Mouse (Mus musculus) CH12.LX (cell line): ENCODE results near the gene Rras2. TPM values are rescaled to one million over a fixed set of nuclear protein-coding genes. Genes with fewer than 3 reads are reported as not detected.

Source experiments
- DNase-seq: peaks from one replicate; pipeline ENCODE4 v3.0.0-alpha.2; 2013; ENCODE audit errors: extremely low read depth
- H3K27ac ChIP-seq: 2 replicates; pipeline ENCODE4 v1.5.1; 2012; ENCODE audit warnings: low read depth, mild to moderate bottlenecking, control low read depth, moderate library complexity; ENCODE audit not compliant: insufficient read depth
- H3K27me3 ChIP-seq: replicated peaks from 2 replicates; pipeline ENCODE3; 2012; ENCODE audit warnings: inconsistent platforms
- H3K36me3 ChIP-seq, 2 experiments: replicated peaks in 1 of 2; 2 replicates each; pipeline versions ENCODE3 to v1.6.1; 2012; ENCODE audit warnings: inconsistent platforms in 1 of 2, low read length in 1 of 2, mild to moderate bottlenecking in 1 of 2, mixed read lengths in 1 of 2, moderate library complexity in 1 of 2; ENCODE audit not compliant: control insufficient read depth in 1 of 2, insufficient read depth in 1 of 2
- H3K4me1 ChIP-seq, 2 experiments: 2 replicates each; pipeline ENCODE4 v1.6.1; 2012; ENCODE audit warnings: inconsistent platforms in 1 of 2, moderate library complexity in 1 of 2; ENCODE audit not compliant: insufficient read depth in 2 of 2, control insufficient read depth in 1 of 2
- H3K4me2 ChIP-seq: 2 replicates; pipeline ENCODE4 v1.6.1; 2012; ENCODE audit warnings: low read depth, mild to moderate bottlenecking, control low read depth; ENCODE audit not compliant: poor library complexity, insufficient read depth, severe bottlenecking
- H3K4me3 ChIP-seq, 3 experiments: fragments of 150-350 bp in 1 of 3; sonication (generic) in 1 of 3; replicated peaks in 1 of 3; 2 replicates each; pipeline versions ENCODE3 to v1.5.1; 2011 to 2012; ENCODE audit warnings: low read depth in 2 of 3, low read length in 2 of 3, mild to moderate bottlenecking in 2 of 3, moderate library complexity in 2 of 3, control low read depth in 1 of 3, improper control_type of control experiment in 1 of 3, inconsistent platforms in 1 of 3, mixed read lengths in 1 of 3; ENCODE audit not compliant: poor library complexity in 1 of 3
- H3K79me2 ChIP-seq: replicated peaks from 2 replicates; pipeline ENCODE4 v1.6.1; 2012; ENCODE audit warnings: mild to moderate bottlenecking, moderate library complexity; ENCODE audit not compliant: control insufficient read depth, poor library complexity, insufficient read depth, severe bottlenecking; ENCODE audit errors: extremely low read depth
- H3K9ac ChIP-seq: 2 replicates; pipeline ENCODE4 v1.6.1; 2012; ENCODE audit warnings: low read depth, mild to moderate bottlenecking, control low read depth, moderate library complexity; ENCODE audit not compliant: insufficient read depth
- H3K9me3 ChIP-seq: replicated peaks from 2 replicates; pipeline ENCODE3; 2012; ENCODE audit warnings: low read length, inconsistent platforms, mixed read lengths
- CHD1 ChIP-seq: IDR thresholded peaks from 2 replicates; pipeline ENCODE4 v1.6.1; 2012; ENCODE audit warnings: low read depth, low read length, improper control_type of control experiment, inconsistent platforms
- CTCF ChIP-seq, 2 experiments: IDR thresholded peaks in 1 of 2; conservative IDR thresholded peaks in 1 of 2; 2 replicates each; pipeline ENCODE4 v1.5.1; 2011 to 2012; ENCODE audit warnings: low read depth in 2 of 2, low read length in 2 of 2, improper control_type of control experiment in 1 of 2, inconsistent platforms in 1 of 2, mild to moderate bottlenecking in 1 of 2, moderate library complexity in 1 of 2
- IRF4 ChIP-seq: IDR thresholded peaks from 2 replicates; pipeline ENCODE4 v1.6.1; 2014; ENCODE audit warnings: low read depth, mild to moderate bottlenecking, inconsistent platforms, low read length, improper control_type of control experiment
- JUND ChIP-seq: conservative IDR thresholded peaks from 2 replicates; pipeline ENCODE4 v1.6.1; 2011; ENCODE audit warnings: low read depth, low read length, improper control_type of control experiment
- MAFK ChIP-seq: IDR thresholded peaks from 2 replicates; pipeline ENCODE4 v1.6.1; 2011; ENCODE audit warnings: low read length, improper control_type of control experiment; ENCODE audit not compliant: insufficient replicate concordance
- MXI1 ChIP-seq: IDR thresholded peaks from 2 replicates; pipeline ENCODE4 v1.6.1; 2011; ENCODE audit warnings: mild to moderate bottlenecking, low read depth, low read length, improper control_type of control experiment
- NRF1 ChIP-seq: IDR thresholded peaks from 2 replicates; pipeline ENCODE4 v1.6.1; 2014; ENCODE audit warnings: low read depth, mild to moderate bottlenecking, inconsistent platforms, low read length, improper control_type of control experiment, moderate library complexity
- RAD21 ChIP-seq: IDR thresholded peaks from 2 replicates; pipeline ENCODE4 v1.6.1; 2011; ENCODE audit warnings: low read depth, mild to moderate bottlenecking, low read length, improper control_type of control experiment, moderate library complexity
- SIN3A ChIP-seq: IDR thresholded peaks from 2 replicates; pipeline ENCODE4 v1.6.1; 2012; ENCODE audit warnings: low read length, improper control_type of control experiment, inconsistent platforms
- SMC3 ChIP-seq: IDR thresholded peaks from 2 replicates; pipeline ENCODE4 v1.6.1; 2011; ENCODE audit warnings: low read depth, low read length, improper control_type of control experiment
- TCF12 ChIP-seq: IDR thresholded peaks from 2 replicates; pipeline ENCODE4 v1.6.1; 2014; ENCODE audit warnings: low read depth, mild to moderate bottlenecking, inconsistent platforms, low read length, improper control_type of control experiment
- ZC3H11A ChIP-seq: IDR thresholded peaks from 2 replicates; pipeline ENCODE4 v1.6.1; 2012; ENCODE audit warnings: low read depth, mild to moderate bottlenecking, inconsistent platforms, low read length, improper control_type of control experiment
- ZKSCAN1 ChIP-seq: IDR thresholded peaks from 2 replicates; pipeline ENCODE4 v1.6.1; 2012; ENCODE audit warnings: low read depth, inconsistent platforms, low read length, improper control_type of control experiment, borderline replicate concordance
- dilution Hi-C: fragments of 300-500 bp; cut with MboI; formaldehyde crosslinking; loops from 2 replicates; pipeline ENCODE4 v1.14.3; 2020; ENCODE audit warnings: low sequenced_read_pairs; ENCODE audit not compliant: extremely low pct_unique_long_range_greater_than_20kb, extremely low pct_ligation_motif_present
- in situ Hi-C: fragments of 300-500 bp; cut with MboI; formaldehyde crosslinking; loops from 3 replicates; pipeline ENCODE4 v1.14.3; 2019; ENCODE audit warnings: low sequenced_read_pairs, low pct_ligation_motif_present, low pct_unique_long_range_greater_than_20kb, mixed read lengths
- polyA plus RNA-seq: library from polyadenylated mRNA; unstranded; fragments of >175 nt; gene quantifications from 2 replicates; pipeline ENCODE4 v1.2.1, GENCODE M21; 2012; ENCODE audit warnings: low read depth; ENCODE audit not compliant: insufficient read length
- total RNA-seq, 2 experiments: library from RNA; depleted of rRNA; stranded (reverse); fragments of 300-350 nt in 1 of 2; fragments of >200 nt in 1 of 2; gene quantifications; 2 replicates each; pipeline ENCODE4 v1.2.3; 2012 to 2014

Gene Rras2
- total and polyA plus RNA-seq, 3 experiments, result 11.2 to 36.0 (median 18.4) TPM

GRCm38 (mm10) chr7:114026923-114027322 is 90.7 kb downstream of the Rras2 start:
- in situ Hi-C loops, result loop anchor here (10.0 kb wide), 1 partner anchor 412 kb away; no protein-coding TSS in a partner anchor

GRCm38 (mm10) chr7:114020704-114021093 is 96.9 kb downstream of the Rras2 start:
- Histone ChIP-seq H3K79me2 (no peaks in the 10 kb centered on the region), H3K27me3 (peaks cover 7% of the 10 kb centered on the region), H3K4me1 (peaks cover 0 to 3% of the 10 kb centered on the region in 2 experiments; a peak in 1 of 4 replicates), H3K9ac (peak overlapping the region; percentile 40; the same call in 1 of the 2 replicates), H3K9me3 (peaks cover 11% of the 10 kb centered on the region), H3K4me3 (peak overlapping the region; percentile 50 to 51 (median 50)), H3K27ac (no peak overlapping the region), H3K4me2 (peak overlapping the region; percentile 57), H3K36me3 (no peaks in the 10 kb centered on the region)
- DNase-seq, result peak; percentile 77
- TF ChIP-seq NRF1 (no peak), MXI1 (no peak), CTCF (conservative IDR thresholded peaks at IDR 0.05 in 1 of 2, IDR thresholded peaks at IDR 0.05 in 1 of 2; ENCODE audit: low read depth in 2 of 2, low read length in 2 of 2) (peak; percentile 74 to 95), ZKSCAN1 (no peak), SIN3A (no peak), ZC3H11A (peak; percentile 77), JUND (0 out of 2 replicates have a peak, but pooled peaks have one; percentile 6), SMC3 (peak; percentile 85), TCF12 (no peak), IRF4 (peak; percentile 31; the same call in 1 of the 2 replicates), MAFK (no peak), RAD21 (peak; percentile 99)
- in situ Hi-C loops (loop anchor here (10.0 to 25.0 kb wide), 2 partner anchors 406 to 633 kb away; partner anchors contain the start of gene Pth), dilution Hi-C loops (no loop called here)

More at GRCm38 (mm10) chr7:114026923-114027322, 90.7 kb downstream of the Rras2 start:
- no peak overlapping the region for H3K4me2 ChIP-seq
- dilution Hi-C loops, result no loop called here
- no peak overlapping the region for H3K27ac ChIP-seq
- H3K9me3 ChIP-seq, result peaks cover 11% of the 10 kb centered on the region
- no peaks in the 10 kb centered on the region for H3K79me2 ChIP-seq
- no peak overlapping the region for H3K9ac ChIP-seq
- H3K27me3 ChIP-seq, result peaks cover 3% of the 10 kb centered on the region
- DNase-seq, result no peak
- TF ChIP-seq RAD21 (no peak), CHD1 (no peak)
- H3K36me3 ChIP-seq, result no peaks in the 10 kb centered on the region
- no peak overlapping the region for H3K4me3 ChIP-seq
- no peaks in the 10 kb centered on the region for H3K4me1 ChIP-seq
